Mouse (Mus musculus) bone marrow macrophage, adult 2 months (primary cell): ENCODE data around the gene Cryab.

Source experiments
- CTCF ChIP-seq: IDR thresholded peaks from 2 replicates; pipeline ENCODE4 v1.5.1; 2012; ENCODE audit warnings: low read depth, mild to moderate bottlenecking, low read length, moderate library complexity
- POLR2A ChIP-seq: IDR thresholded peaks from 2 replicates; pipeline ENCODE4 v1.6.1; 2012; ENCODE audit warnings: mild to moderate bottlenecking, low read depth, low read length, borderline replicate concordance

DNA sequence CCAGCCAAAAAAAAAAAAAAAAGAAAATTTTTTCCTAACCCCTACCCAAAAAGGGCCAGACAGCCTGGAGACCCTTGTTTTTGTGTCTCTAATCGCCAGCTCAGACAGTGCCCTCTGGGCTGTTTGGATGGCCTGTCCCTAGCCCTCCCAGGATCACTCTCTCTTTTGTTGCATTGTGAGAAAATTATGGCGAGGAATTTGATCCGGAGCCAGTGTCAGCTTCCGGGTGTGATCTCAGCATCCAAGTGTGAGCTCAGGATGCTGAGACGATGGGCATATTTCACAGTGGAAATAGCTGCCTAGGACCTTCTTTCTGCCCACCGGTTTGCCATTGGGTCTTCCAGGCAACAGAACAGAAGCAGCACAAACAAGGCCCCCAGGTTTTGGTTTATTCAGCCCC lies 419 bp upstream of the Cryab start:
- TF ChIP-seq CTCF (no peak), POLR2A (no peak)
